Mouse (Mus musculus) forebrain, embryonic 10.5 days (tissue): ENCODE measurements around the gene Ddx39. TPM values are rescaled to one million over a fixed set of nuclear protein-coding genes. Genes with fewer than 3 reads are reported as not detected.

ENCODE experiments used
- DNase-seq: peaks from one replicate; pipeline ENCODE4 v3.0.0-alpha.2; 2017; ENCODE audit warnings: low spot score; ENCODE audit errors: extremely low spot score
- H3K27ac ChIP-seq: fragments of 300-500 bp; sonication (generic); 2 replicates; pipeline ENCODE4 v1.5.1; 2016; ENCODE audit warnings: mild to moderate bottlenecking
- H3K27me3 ChIP-seq: fragments of 300-500 bp; sonication (generic); 2 replicates; pipeline ENCODE4 v1.6.1; 2016; ENCODE audit warnings: mild to moderate bottlenecking; ENCODE audit not compliant: poor library complexity, severe bottlenecking
- H3K36me3 ChIP-seq: fragments of 300-500 bp; sonication (generic); replicated peaks from 2 replicates; pipeline ENCODE4 v1.6.1; 2016; ENCODE audit warnings: mild to moderate bottlenecking, moderate library complexity
- H3K4me1 ChIP-seq: fragments of 300-500 bp; sonication (generic); 2 replicates; pipeline ENCODE4 v1.6.1; 2016
- H3K4me3 ChIP-seq: fragments of 300-500 bp; sonication (generic); 2 replicates; pipeline ENCODE4 v1.5.1; 2016; ENCODE audit warnings: mild to moderate bottlenecking, moderate library complexity
- H3K9me3 ChIP-seq: fragments of 300-500 bp; sonication (generic); 2 replicates; pipeline ENCODE4 v1.6.1; 2016; ENCODE audit warnings: mild to moderate bottlenecking, moderate library complexity
- WGBS: fragments of 180-500 bp; shearing (Covaris S2); methylation state at CpG from one replicate; pipeline ENCODE4 v1.1.7; 2016; 5-methylcytosine and 5-hydroxymethylcytosine counted together
- polyA plus RNA-seq: library from polyadenylated mRNA; unstranded; fragments of >200 nt; fragmentation: Nextera tagmentation; extraction: Ambion mirVana; gene quantifications from 2 replicates; pipeline ENCODE4 v1.2.1, GENCODE M21; 2016

Gene Ddx39
- polyA plus RNA-seq, 1 experiment from 2014 or later: 364 TPM

- Histone ChIP-seq H3K27me3 (peaks cover 5% of the 10 kb centered on the region; the same call in 1 of the 2 replicates), H3K4me1 (peaks cover 13% of the 10 kb centered on the region; the same call in 1 of the 2 replicates), H3K36me3 (no peaks in the 10 kb centered on the region), H3K9me3 (0 out of 2 replicates have a peak, but pooled peaks cover 2% of the 10 kb centered on the region), H3K27ac (no peak overlapping the region), H3K4me3 (no peak overlapping the region)
- no peak for DNase-seq
- 75% methylated on average over 5 of the region's 5 CpGs for WGBS
These were observed 16.9 kb downstream of the Ddx39 start for GRCm38 (mm10) chr8:83731906-83732305.

GRCm38 (mm10) chr8:83732919-83733318 lies 17.9 kb downstream of the Ddx39 start:
- Histone ChIP-seq H3K27me3 (peaks cover 5% of the 10 kb centered on the region; the same call in 1 of the 2 replicates), H3K4me3 (no peak overlapping the region), H3K9me3 (peaks cover 9% of the 10 kb centered on the region; the same call in 1 of the 2 replicates), H3K4me1 (peaks cover 16% of the 10 kb centered on the region), H3K27ac (no peak overlapping the region), H3K36me3 (no peaks in the 10 kb centered on the region)
- WGBS: 89% methylated on average over 6 of the region's 6 CpGs
- no peak for DNase-seq

DNA sequence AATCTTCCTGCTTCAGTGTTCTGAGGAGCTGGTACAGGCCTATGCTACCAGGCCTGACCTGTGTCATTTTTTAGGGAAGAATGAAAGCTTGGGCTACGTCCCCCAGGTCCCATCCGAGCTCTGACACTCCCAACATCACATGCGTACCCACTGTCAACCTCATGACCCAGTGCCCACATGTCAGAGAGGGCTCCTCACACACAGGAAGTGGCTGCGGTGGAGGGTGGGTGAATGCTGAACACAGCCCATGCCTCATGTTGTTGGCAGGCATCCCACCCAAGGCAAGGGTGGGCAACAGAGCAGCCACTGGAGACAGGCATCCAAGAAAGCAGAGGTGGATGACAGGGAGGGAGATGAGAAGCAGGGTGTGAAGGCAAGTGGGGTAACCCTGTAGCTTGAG lies 21.7 kb downstream of the Ddx39 start:
- 93% methylated on average over 4 of the region's 4 CpGs for WGBS

GRCm38 (mm10) chr8:83737346-83737745 lies 22.4 kb downstream of the Ddx39 start:
- DNase-seq: no peak
- WGBS: 88% methylated on average over 4 of the region's 4 CpGs
- peaks cover 42% of the 10 kb centered on the region for H3K27me3 ChIP-seq

More for the DNA sequence above, 21.7 kb downstream of the Ddx39 start:
- DNase-seq: no peak
- Histone ChIP-seq H3K4me3 (no peak overlapping the region), H3K27ac (no peak overlapping the region), H3K9me3 (peaks cover 9% of the 10 kb centered on the region; the same call in 1 of the 2 replicates), H3K4me1 (peaks cover 38% of the 10 kb centered on the region), H3K27me3 (peaks cover 36% of the 10 kb centered on the region), H3K36me3 (no peaks in the 10 kb centered on the region)

GRCm38 (mm10) chr8:83737852-83738562 lies 23.0 kb downstream of the Ddx39 start:
- H3K27ac ChIP-seq: no peak overlapping the region
- peaks cover 39% of the 10 kb centered on the region for H3K4me1 ChIP-seq
- peaks cover 9% of the 10 kb centered on the region; the same call in 1 of the 2 replicates for H3K9me3 ChIP-seq
- no peaks in the 10 kb centered on the region for H3K36me3 ChIP-seq
- H3K4me3 ChIP-seq: no peak overlapping the region
- 74% methylated on average over 4 of the region's 4 CpGs for WGBS
- H3K27me3 ChIP-seq: peaks cover 49% of the 10 kb centered on the region
- DNase-seq: no peak

More at GRCm38 (mm10) chr8:83737346-83737745, 22.4 kb downstream of the Ddx39 start:
- Histone ChIP-seq H3K4me3 (no peak overlapping the region), H3K9me3 (peaks cover 9% of the 10 kb centered on the region; the same call in 1 of the 2 replicates), H3K4me1 (peaks cover 39% of the 10 kb centered on the region), H3K36me3 (no peaks in the 10 kb centered on the region), H3K27ac (no peak overlapping the region)

DNA sequence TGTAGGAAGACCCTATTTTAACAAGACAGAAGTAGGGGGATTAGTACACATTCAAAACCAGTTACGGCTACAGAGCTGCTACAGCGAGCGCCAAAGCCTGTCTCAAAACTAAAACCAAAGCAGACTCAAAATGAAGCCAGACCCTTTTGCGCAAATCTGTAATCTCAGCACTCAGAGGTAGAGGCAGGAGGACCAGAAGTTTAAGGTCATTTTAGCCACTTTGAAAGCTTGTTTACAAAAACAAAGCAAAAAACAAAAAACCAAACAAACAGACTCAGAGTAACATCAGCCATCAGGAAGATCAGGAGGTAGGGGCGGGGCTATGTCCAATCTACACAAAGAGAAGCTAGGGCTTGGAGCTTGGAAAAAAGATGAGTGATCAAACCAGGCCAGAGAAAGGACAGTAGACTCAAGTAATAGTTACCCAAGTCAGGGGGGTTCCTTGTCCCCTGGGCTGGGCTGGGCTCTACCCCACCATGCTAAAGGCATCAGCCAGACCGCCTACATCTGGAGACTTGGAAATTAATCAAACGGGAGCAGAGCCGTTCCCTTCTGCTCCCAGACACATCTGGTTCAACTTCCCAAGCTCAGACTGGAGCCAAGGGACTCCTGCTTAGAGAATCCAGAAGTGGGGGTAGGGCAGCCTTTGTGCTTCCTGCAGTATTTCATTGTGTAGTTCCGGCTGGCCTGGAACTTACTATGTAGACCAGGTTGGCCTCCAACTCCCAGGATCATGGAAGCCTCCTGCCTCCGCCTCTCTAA lies 24.2 kb downstream of the Ddx39 start:
- Histone ChIP-seq H3K36me3 (no peaks in the 10 kb centered on the region), H3K27ac (peak overlapping the region; percentile 44; the same call in 1 of the 2 replicates), H3K4me1 (peaks cover 38% of the 10 kb centered on the region), H3K9me3 (peaks cover 9% of the 10 kb centered on the region; the same call in 1 of the 2 replicates), H3K27me3 (peaks cover 50% of the 10 kb centered on the region), H3K4me3 (0 out of 2 replicates have a peak overlapping the region, but pooled peaks have one; percentile 2)
- DNase-seq: no peak
- WGBS: 72% methylated on average over 10 of the region's 10 CpGs

- Histone ChIP-seq H3K4me3 (peak overlapping the region; percentile 64; the same call in 1 of the 2 replicates), H3K27me3 (peaks cover 55% of the 10 kb centered on the region), H3K36me3 (no peaks in the 10 kb centered on the region), H3K9me3 (peaks cover 9% of the 10 kb centered on the region; the same call in 1 of the 2 replicates), H3K4me1 (peaks cover 35% of the 10 kb centered on the region), H3K27ac (peak overlapping the region; percentile 44; the same call in 1 of the 2 replicates)
- DNase-seq: no peak
- WGBS: 54% methylated on average over 8 of the region's 8 CpGs
These were observed 24.9 kb downstream of the Ddx39 start for GRCm38 (mm10) chr8:83739711-83740468.

GRCm38 (mm10) chr8:83740586-83740975 lies 25.6 kb downstream of the Ddx39 start:
- Histone ChIP-seq H3K4me1 (peaks cover 35% of the 10 kb centered on the region), H3K4me3 (peak overlapping the region; percentile 64), H3K36me3 (no peaks in the 10 kb centered on the region), H3K27me3 (peaks cover 61% of the 10 kb centered on the region), H3K9me3 (peaks cover 9% of the 10 kb centered on the region; the same call in 1 of the 2 replicates), H3K27ac (peak overlapping the region; percentile 80)
- no peak for DNase-seq
- 25% methylated on average over 3 of the region's 3 CpGs for WGBS

DNA sequence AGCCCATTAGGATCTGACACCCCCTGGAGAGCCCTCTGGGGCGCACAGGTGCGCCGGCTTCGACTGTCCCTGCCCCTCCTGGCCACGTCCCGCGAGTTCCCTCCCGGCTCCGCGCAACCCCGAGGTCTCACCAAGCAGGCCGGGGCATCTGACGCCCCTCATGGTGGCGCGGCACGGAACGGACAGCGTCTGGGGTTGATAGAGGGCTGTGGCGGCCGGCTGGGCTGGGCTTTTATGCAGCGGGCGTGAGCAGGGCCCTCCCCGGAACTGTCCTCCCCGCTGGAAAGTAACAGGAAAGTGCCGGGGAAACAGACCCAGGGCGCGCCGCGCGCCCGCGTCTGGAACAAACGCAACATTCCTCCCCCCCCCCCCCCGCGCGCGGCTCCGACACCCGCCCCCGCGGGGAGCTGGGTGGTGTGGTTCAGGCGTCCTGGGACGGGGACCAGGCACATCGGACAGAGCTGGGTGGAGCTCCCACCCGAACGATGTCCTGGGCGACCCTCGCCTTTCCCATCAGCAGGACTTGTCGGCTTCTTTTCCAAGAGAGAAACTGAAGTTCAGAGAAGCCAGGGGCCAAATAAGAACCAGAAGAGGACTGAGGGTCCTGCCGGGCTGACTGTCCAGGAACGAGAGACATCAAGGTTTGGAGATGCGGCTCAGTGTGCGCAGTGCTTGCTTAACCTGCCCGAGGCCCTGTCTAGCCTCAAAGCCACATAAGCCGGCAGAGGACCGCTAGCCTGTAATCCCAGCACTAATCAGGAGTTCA lies 26.2 kb downstream of the Ddx39 start, which contains the start of gene Adgre5:
Gene Adgre5, minus strand, starts transcription at position 351 of the 766 bp plus-strand sequence.
- peak within 1 kb of the TSS; percentile 80 for H3K27ac ChIP-seq
- H3K4me3 ChIP-seq: peak within 1 kb of the TSS; percentile 64
- peaks cover 67% of the 10 kb centered on the region for H3K27me3 ChIP-seq
- peaks cover 35% of the 10 kb centered on the region for H3K4me1 ChIP-seq
- 1% methylated on average over 53 of the region's 56 CpGs for WGBS
- DNase-seq: peak; percentile 45
- no peaks in the 10 kb centered on the region for H3K36me3 ChIP-seq
- peaks cover 9% of the 10 kb centered on the region; the same call in 1 of the 2 replicates for H3K9me3 ChIP-seq

DNA sequence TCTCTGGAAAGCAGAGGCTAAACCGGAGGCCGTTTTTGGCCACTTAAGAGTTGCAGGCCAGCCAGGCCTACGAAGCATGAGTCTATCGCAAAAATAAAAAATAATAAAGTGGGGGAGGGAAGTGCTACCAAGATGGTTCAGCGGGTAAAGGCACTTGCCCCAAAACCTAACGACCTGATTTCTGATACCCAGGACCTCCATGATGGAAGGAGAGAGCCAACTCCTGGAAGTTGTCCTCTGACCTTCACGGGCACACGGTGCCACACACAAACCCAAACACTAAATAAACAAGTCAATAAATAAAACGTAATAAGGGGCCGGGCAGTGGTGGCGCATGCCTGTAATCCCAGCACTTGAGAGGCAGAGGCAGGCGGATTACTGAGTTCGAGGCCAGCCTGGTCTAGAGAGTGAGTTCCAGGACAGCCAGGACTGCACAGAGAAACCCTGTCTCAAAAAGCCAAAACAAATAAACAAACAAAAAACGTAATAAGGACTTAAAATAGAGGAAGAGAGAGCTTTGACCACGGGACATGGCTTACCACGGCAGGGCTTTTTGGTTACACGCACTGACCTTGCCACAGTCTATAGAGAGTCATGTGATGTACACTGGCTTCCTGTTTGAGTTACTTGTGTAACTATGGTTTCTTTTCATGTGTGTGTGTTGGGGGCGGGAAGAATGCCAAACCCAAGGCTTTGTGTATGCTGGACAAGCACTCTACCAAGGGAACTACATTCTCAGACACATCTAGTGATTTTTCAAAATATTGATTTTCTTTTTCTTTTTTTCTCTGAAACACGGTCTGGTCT lies 27.1 kb downstream of the Ddx39 start:
- H3K4me1 ChIP-seq: peaks cover 35% of the 10 kb centered on the region
- H3K36me3 ChIP-seq: no peaks in the 10 kb centered on the region
- peaks cover 6% of the 10 kb centered on the region; the same call in 1 of the 2 replicates for H3K9me3 ChIP-seq
- DNase-seq: no peak
- H3K27ac ChIP-seq: 0 out of 2 replicates have a peak overlapping the region, but pooled peaks have one; percentile 80
- peaks cover 75% of the 10 kb centered on the region for H3K27me3 ChIP-seq
- peak overlapping the region; percentile 64 for H3K4me3 ChIP-seq
- WGBS: 79% methylated on average over 19 of the region's 19 CpGs

- no peaks in the 10 kb centered on the region for H3K36me3 ChIP-seq
- H3K4me1 ChIP-seq: peaks cover 38% of the 10 kb centered on the region
- no peak for DNase-seq
- H3K27me3 ChIP-seq: peaks cover 85% of the 10 kb centered on the region
- WGBS: 96% methylated on average over 6 of the region's 6 CpGs
- H3K4me3 ChIP-seq: no peak overlapping the region
- no peaks in the 10 kb centered on the region for H3K9me3 ChIP-seq
- H3K27ac ChIP-seq: no peak overlapping the region
These were observed 28.0 kb downstream of the Ddx39 start for GRCm38 (mm10) chr8:83742968-83743367.
